Mouse (Mus musculus) thymus, adult 2 months (tissue): ENCODE results near the gene Lrrc26. TPM values are rescaled to one million over a fixed set of nuclear protein-coding genes. Genes with fewer than 3 reads are reported as not detected.
A peak's percentile ranks its signal among the peaks of the same experiment; 100 is the strongest.

ENCODE experiments used
- DNase-seq: peaks from one replicate; pipeline ENCODE4 v3.0.0; 2021
- H3K27ac ChIP-seq: fragments of 200-500 bp; 2 replicates; pipeline ENCODE4 v1.5.1; 2012; ENCODE audit warnings: low read length, control low read depth; ENCODE audit not compliant: control insufficient read depth, insufficient read depth
- H3K27me3 ChIP-seq: fragments of 200-500 bp; 2 replicates; pipeline ENCODE4 v1.6.1; 2012; ENCODE audit warnings: mild to moderate bottlenecking, low read length, moderate library complexity, mixed read lengths; ENCODE audit not compliant: control insufficient read depth, insufficient read depth
- H3K36me3 ChIP-seq: fragments of 200-500 bp; 2 replicates; pipeline ENCODE4 v1.6.1; 2012; ENCODE audit warnings: mild to moderate bottlenecking, low read length, moderate library complexity; ENCODE audit not compliant: control insufficient read depth, insufficient read depth
- H3K4me1 ChIP-seq: fragments of 200-500 bp; replicated peaks from 2 replicates; pipeline ENCODE4 v1.6.1; 2012; ENCODE audit warnings: low read length; ENCODE audit not compliant: control insufficient read depth, insufficient read depth
- H3K4me3 ChIP-seq: fragments of 200-500 bp; 2 replicates; pipeline ENCODE4 v1.5.1; 2012; ENCODE audit warnings: mild to moderate bottlenecking, low read length, control low read depth, moderate library complexity; ENCODE audit not compliant: control insufficient read depth, insufficient read depth
- CTCF ChIP-seq: fragments of 200-500 bp; IDR thresholded peaks from 2 replicates; pipeline ENCODE4 v1.5.1; 2012; ENCODE audit warnings: mild to moderate bottlenecking, control low read depth, low read length, moderate library complexity, borderline replicate concordance; ENCODE audit not compliant: control insufficient read depth, poor library complexity, insufficient read depth; ENCODE audit errors: extremely low read depth
- POLR2A ChIP-seq: fragments of 200-500 bp; IDR thresholded peaks from 2 replicates; pipeline ENCODE4 v1.6.1; 2012; ENCODE audit warnings: mild to moderate bottlenecking, low read length, control low read depth, moderate library complexity; ENCODE audit not compliant: control insufficient read depth, poor library complexity, insufficient read depth; ENCODE audit errors: extremely low read depth
- WGBS: fragments of 180-500 bp; shearing (Covaris S2); methylation state at CpG from one replicate; pipeline ENCODE4 v1.1.7; 2018; 5-methylcytosine and 5-hydroxymethylcytosine counted together
- polyA plus RNA-seq: library from polyadenylated mRNA; depleted of rRNA; stranded (reverse); fragments of >200 nt; gene quantifications from 2 replicates; pipeline ENCODE4 v1.2.3, GENCODE M21; 2012

Gene Lrrc26
- polyA plus RNA-seq, 1 experiment: 1.6 TPM

DNA sequence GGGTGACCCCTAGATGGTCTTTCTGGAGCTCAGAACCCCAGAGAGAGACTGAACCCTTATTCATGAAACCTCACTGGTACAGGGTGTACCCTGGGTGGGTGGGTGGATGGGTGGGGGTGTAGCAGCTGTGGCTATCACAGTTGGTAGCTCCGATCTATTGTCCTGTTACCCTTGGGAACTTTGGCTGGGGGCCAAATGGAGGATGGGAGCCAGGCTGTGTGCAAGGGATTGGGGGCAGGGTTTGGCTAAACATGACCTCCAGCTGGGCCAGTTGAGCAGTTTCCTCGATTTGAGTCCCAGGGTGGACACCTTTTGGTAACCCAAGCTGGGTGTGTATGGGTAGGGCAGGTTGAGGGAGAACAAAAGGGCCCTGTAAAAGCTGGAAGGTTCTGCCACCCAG lies 23.0 kb upstream of the Lrrc26 start:
- no peaks in the 10 kb centered on the region for H3K27me3 ChIP-seq
- no peak overlapping the region for H3K4me3 ChIP-seq
- H3K27ac ChIP-seq: no peak overlapping the region
- peaks cover 12% of the 10 kb centered on the region for H3K36me3 ChIP-seq
- no peak for DNase-seq
- peaks cover 30% of the 10 kb centered on the region for H3K4me1 ChIP-seq
- TF ChIP-seq CTCF (no peak), POLR2A (no peak)
- WGBS: 80% methylated on average over 2 of the region's 2 CpGs

DNA sequence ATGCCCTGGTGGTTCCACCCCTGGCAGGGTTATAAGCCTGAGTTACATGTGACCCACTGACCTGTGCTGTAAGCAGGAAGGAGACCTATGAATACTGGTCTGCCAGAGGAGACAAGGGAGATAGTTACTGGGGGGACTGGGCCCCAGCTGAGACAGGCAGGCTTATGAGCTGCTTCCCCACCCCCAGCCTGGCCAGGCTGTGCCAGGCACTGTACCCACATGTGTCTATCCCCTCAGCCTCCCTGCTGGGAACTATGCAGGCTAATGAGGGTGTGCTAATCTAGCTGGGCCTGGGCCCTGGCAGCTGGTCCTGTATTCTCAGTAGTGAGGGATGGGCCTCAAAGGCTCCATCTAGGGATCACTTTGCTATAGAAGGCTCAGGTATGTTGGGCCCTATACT lies 22.5 kb upstream of the Lrrc26 start:
- H3K27me3 ChIP-seq: no peaks in the 10 kb centered on the region
- DNase-seq: no peak
- H3K4me3 ChIP-seq: no peak overlapping the region
- peaks cover 12% of the 10 kb centered on the region for H3K36me3 ChIP-seq
- H3K4me1 ChIP-seq: peaks cover 31% of the 10 kb centered on the region
- TF ChIP-seq POLR2A (no peak), CTCF (no peak)
- no peak overlapping the region for H3K27ac ChIP-seq

DNA sequence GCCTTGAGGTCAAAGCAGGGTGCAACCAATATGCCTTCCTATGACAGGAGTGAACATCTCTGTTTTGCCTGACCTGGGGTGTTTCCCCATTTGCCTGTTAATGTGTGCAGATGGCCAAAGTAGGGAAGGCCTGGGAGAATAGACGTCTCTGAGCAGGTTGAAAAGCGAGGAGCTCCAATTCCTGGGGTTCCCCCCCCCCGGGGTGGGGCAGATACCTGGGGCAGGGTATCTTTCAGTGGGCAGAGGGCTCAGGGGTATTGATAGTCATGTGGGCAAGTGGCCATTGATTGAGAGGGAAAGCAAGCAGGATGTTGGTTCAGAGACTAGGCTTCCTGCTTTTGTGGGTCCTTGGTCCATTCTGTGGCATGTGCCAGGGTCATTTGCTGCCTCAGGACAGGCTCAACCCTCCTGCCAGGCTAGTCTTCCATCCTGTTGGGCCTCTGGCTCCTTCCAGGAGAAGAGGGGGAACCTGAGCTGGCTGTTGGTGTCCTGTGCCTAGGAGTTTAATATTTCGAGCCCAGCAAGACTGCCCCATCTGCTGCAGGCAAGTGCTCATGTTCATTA lies 21.9 kb upstream of the Lrrc26 start:
- Histone ChIP-seq H3K27ac (no peak overlapping the region), H3K4me1 (peaks cover 33% of the 10 kb centered on the region), H3K27me3 (no peaks in the 10 kb centered on the region), H3K4me3 (no peak overlapping the region), H3K36me3 (peaks cover 12% of the 10 kb centered on the region)
- DNase-seq: no peak
- WGBS: 92% methylated on average over 4 of the region's 4 CpGs
- TF ChIP-seq POLR2A (no peak), CTCF (no peak)

DNA sequence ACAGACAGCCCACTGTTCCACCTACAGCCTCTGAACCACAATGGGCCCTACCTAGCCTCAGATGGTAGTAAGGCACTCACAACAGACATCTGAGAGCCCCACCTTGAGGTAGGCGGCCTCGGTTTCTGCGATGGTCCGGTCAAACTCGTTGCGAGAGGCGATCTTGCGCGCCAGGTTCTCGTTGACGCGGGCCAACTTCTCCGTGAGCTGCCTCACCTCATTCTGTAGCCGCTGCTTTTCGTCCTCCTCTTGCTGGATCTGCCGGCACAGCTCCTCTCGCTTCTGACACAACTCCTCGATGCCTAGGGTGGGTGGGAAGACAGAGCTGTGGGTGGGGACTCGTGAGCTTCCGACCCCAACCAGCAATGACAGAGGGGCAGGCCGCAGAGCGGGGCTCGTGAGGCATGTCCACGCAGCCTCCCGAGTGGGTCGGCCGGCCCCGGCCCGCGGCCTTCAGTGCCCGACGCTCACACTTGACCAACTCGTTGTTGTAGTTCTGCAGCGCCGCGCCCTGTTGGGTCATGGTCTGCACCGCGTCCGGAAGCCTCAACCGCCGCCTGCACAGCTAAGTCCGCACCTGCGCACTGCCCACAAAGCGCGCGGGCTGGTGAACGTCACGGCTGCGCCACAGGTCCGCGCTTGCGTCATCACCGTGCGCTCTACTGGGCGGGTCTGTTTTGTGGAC lies 17.7 kb upstream of the Lrrc26 start, which contains the start of the genes Ssna1 and Anapc2:
Gene Ssna1, minus strand, starts transcription at position 612 of the 685 bp plus-strand sequence.
Gene Anapc2, plus strand, starts transcription at position 652 of the 685 bp plus-strand sequence.
- DNase-seq: peak; percentile 97
- TF ChIP-seq CTCF (peak; percentile 15; the same call in 1 of the 2 replicates), POLR2A (peak; percentile 81)
- whole genome bisulfite sequencing: under 1% methylated on average over 55 of the region's 55 CpGs
- Histone ChIP-seq H3K36me3 (peaks cover 32% of the 10 kb centered on the region), H3K4me3 (peak within 1 kb of the TSS; percentile 87), H3K4me1 (peaks cover 17% of the 10 kb centered on the region), H3K27me3 (no peaks in the 10 kb centered on the region), H3K27ac (peak within 1 kb of the TSS; percentile 61)

DNA sequence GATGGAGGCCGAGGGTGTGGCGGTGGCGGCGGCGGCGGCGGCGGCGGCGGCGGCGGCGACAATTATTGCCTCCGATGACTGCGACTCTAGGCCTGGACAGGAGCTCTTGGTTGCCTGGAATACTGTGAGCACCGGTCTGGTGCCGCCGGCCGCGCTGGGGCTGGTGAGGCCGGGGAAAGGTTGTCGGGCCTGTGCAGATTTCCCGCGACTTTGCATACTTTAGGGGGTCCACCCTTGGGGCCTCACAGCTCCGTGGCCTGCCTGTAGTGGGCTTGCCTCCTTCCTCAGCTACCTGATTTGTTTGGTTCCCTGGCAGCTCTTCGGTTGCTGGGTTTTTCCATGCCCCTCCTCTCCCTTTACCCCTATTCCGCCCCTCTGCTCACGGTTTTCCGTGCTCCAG lies 17.2 kb upstream of the Lrrc26 start:
- no peak overlapping the region for H3K27ac ChIP-seq
- H3K4me3 ChIP-seq: peak overlapping the region; percentile 87
- H3K36me3 ChIP-seq: peaks cover 35% of the 10 kb centered on the region
- WGBS: under 1% methylated on average over 29 of the region's 29 CpGs
- H3K27me3 ChIP-seq: no peaks in the 10 kb centered on the region
- no peak for TF ChIP-seq CTCF
- TF ChIP-seq POLR2A: no peak
- peaks cover 17% of the 10 kb centered on the region for H3K4me1 ChIP-seq
- no peak for DNase-seq

DNA sequence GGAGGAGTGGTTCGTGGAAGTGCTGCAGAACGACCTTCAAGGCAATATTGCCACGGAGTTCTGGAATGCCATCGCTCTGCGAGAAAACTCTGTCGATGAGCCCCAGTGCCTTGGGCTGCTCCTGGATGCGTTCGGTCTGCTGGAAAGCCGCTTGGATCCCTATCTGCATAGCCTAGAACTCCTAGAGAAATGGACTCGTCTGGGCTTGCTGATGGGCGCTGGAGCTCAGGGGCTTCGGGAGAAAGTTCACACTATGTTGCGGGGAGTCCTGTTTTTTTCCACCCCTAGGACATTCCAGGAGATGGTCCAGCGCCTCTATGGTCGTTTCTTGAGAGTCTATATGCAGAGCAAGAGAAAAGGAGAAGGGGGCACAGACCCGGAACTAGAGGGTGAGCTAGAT lies 16.7 kb upstream of the Lrrc26 start:
- no peak for DNase-seq
- no peaks in the 10 kb centered on the region for H3K27me3 ChIP-seq
- TF ChIP-seq CTCF (no peak), POLR2A (no peak)
- H3K27ac ChIP-seq: no peak overlapping the region
- 39% methylated on average over 16 of the region's 16 CpGs for WGBS
- H3K36me3 ChIP-seq: peaks cover 40% of the 10 kb centered on the region
- peak overlapping the region; percentile 87 for H3K4me3 ChIP-seq
- H3K4me1 ChIP-seq: peaks cover 17% of the 10 kb centered on the region
